ENCODE assay signal across 10 mouse cellular contexts in the genomic region with DNA sequence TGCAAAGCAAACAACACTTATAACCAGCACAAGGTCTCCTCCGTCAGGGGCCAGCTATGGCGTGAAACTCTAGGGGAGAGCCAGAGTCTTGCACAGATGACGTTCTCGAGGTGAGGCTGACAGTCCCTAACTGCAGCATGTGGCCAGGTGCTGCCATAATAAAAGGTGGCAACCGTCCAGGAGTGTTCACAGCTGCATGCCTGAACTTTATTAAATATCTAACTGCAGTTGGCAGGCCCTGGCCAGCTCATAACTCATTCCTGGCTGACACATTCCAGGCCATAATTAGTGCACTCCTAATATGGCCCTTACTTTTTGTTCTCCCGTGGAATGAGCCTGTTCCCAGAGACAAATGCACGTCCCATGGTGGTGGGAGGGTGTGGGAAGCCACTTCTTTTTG.
DNase-seq lines count a peak whose midpoint lies in the region; ATAC-seq lines count a peak whose summit lies in the region.
"Had no signal": no experiment of that assay in that cellular context is flagged by ENCODE, and none has a peak within 500 bp of the region (broad histone marks: within the 10 kb centered on the region; RNA-seq: fewer than 3 reads in every experiment).

No protein-coding gene starts in this region.

- no peak for DNase-seq in embryonic facial prominence, embryonic 10.5 days (ENCODE audit: low spot score)
- peak; percentile 64 for DNase-seq in NIH3T3 (ENCODE audit: low read depth)
- peak; percentile 31 to 45 for DNase-seq in heart, postnatal 36 days
- peak; percentile 83 for DNase-seq in limb, embryonic 10.5 days (ENCODE audit: low spot score)
- DNase-seq in spleen, adult 12 weeks (ENCODE audit: low spot score): no peak
- no peak for DNase-seq in left cerebral cortex, postnatal 36 days (ENCODE audit: low spot score in 2 of 2)
- DNase-seq in layer of hippocampus, postnatal 25 days (ENCODE audit: extremely low spot score in 1 of 2, low spot score in 1 of 2): no peak

- H3K9me3 ChIP-seq in embryonic facial prominence, embryonic 12.5 days: no peaks in the 10 kb centered on the region
- H3K9me3 ChIP-seq in embryonic facial prominence, embryonic 10.5 days: no peaks in the 10 kb centered on the region
- no peaks in the 10 kb centered on the region for H3K9me3 ChIP-seq in limb, embryonic 10.5 days (replicated peaks)
- H3K9me3 ChIP-seq: liver, embryonic 15.5 days; neural tube, embryonic 13.5 days had no signal

- H3K4me3 ChIP-seq in embryonic facial prominence, embryonic 12.5 days: no peak overlapping the region
- H3K4me3 ChIP-seq in embryonic facial prominence, embryonic 10.5 days: no peak overlapping the region
- no peak overlapping the region for H3K4me3 ChIP-seq in limb, embryonic 10.5 days
- H3K4me3 ChIP-seq: liver, embryonic 15.5 days; neural tube, embryonic 13.5 days had no signal

- H3K9ac ChIP-seq in embryonic facial prominence, embryonic 12.5 days: no peak overlapping the region
- H3K9ac ChIP-seq: liver, embryonic 15.5 days; neural tube, embryonic 13.5 days had no signal

- 35% methylated on average over 7 of the region's 7 CpGs for WGBS in embryonic facial prominence, embryonic 12.5 days
- 66% methylated on average over 7 of the region's 7 CpGs for WGBS in embryonic facial prominence, embryonic 10.5 days
- 23% methylated on average over 7 of the region's 7 CpGs for whole genome bisulfite sequencing in limb, embryonic 10.5 days

- no peaks in the 10 kb centered on the region for H3K27me3 ChIP-seq in embryonic facial prominence, embryonic 12.5 days
- no peaks in the 10 kb centered on the region for H3K27me3 ChIP-seq in embryonic facial prominence, embryonic 10.5 days (replicated peaks; ENCODE audit: low read depth, poor library complexity, severe bottlenecking)
- H3K27me3 ChIP-seq in limb, embryonic 10.5 days (ENCODE audit: low read depth, poor library complexity, severe bottlenecking): no peaks in the 10 kb centered on the region
- H3K27me3 ChIP-seq: liver, embryonic 15.5 days; neural tube, embryonic 13.5 days had no signal

- ATAC-seq in embryonic facial prominence, embryonic 12.5 days (ENCODE audit: insufficient number of reproducible peaks, insufficient read depth, low FRiP score, low TSS enrichment): no peak

- H3K4me2 ChIP-seq in embryonic facial prominence, embryonic 12.5 days (replicated peaks): no peak overlapping the region
- H3K4me2 ChIP-seq: liver, embryonic 15.5 days; neural tube, embryonic 13.5 days had no signal

- peak overlapping the region; percentile 36; the same call in 1 of the 2 replicates for H3K27ac ChIP-seq in embryonic facial prominence, embryonic 12.5 days
- no peak overlapping the region for H3K27ac ChIP-seq in embryonic facial prominence, embryonic 10.5 days (replicated peaks)
- peak overlapping the region; percentile 63 for H3K27ac ChIP-seq in limb, embryonic 10.5 days
- H3K27ac ChIP-seq: liver, embryonic 15.5 days; neural tube, embryonic 13.5 days had no signal

- no peaks in the 10 kb centered on the region for H3K36me3 ChIP-seq in embryonic facial prominence, embryonic 12.5 days
- H3K36me3 ChIP-seq in embryonic facial prominence, embryonic 10.5 days (replicated peaks): no peaks in the 10 kb centered on the region
- no peaks in the 10 kb centered on the region for H3K36me3 ChIP-seq in limb, embryonic 10.5 days
- H3K36me3 ChIP-seq: liver, embryonic 15.5 days; neural tube, embryonic 13.5 days had no signal

- H3K4me1 ChIP-seq in embryonic facial prominence, embryonic 12.5 days: peaks cover 11% of the 10 kb centered on the region; the same call in 1 of the 2 replicates
- peaks cover 15% of the 10 kb centered on the region for H3K4me1 ChIP-seq in embryonic facial prominence, embryonic 10.5 days
- peaks cover 47% of the 10 kb centered on the region for H3K4me1 ChIP-seq in limb, embryonic 10.5 days
- H3K4me1 ChIP-seq: liver, embryonic 15.5 days had no signal

- intact Hi-C loops in heart, postnatal 36 days (cut with DNase I): no loop called here
- intact Hi-C loops in left cerebral cortex, postnatal 36 days (cut with DNase I): no loop called here

Comparison
In these comparisons a context has a peak if more than half of its experiments do, and no peak if none do; other contexts are left out.
1. DNase-seq: peak in NIH3T3 (single experiment), heart, postnatal 36 days (2 of 2) and limb, embryonic 10.5 days (single experiment); none in embryonic facial prominence, embryonic 10.5 days (single experiment), spleen, adult 12 weeks (single experiment), left cerebral cortex, postnatal 36 days (0 of 2) and layer of hippocampus, postnatal 25 days (0 of 2).